Mouse (Mus musculus) bone marrow, adult 2 months (tissue): ENCODE measurements at regions not wholly inside any gene's neighbourhood (a gene's known extent, or its start where the extent isn't known, plus 50 kb on each side); places are given as distances from the start of the nearest gene placed in this dataset.

Experiments
- CTCF ChIP-seq: fragments of 200-500 bp; IDR thresholded peaks from 2 replicates; pipeline ENCODE4 v1.5.1; 2011; ENCODE audit warnings: low read length, control low read depth; ENCODE audit not compliant: control insufficient read depth, insufficient read depth
- POLR2A ChIP-seq: fragments of 200-500 bp; IDR thresholded peaks from 2 replicates; pipeline ENCODE4 v1.6.1; 2011; ENCODE audit warnings: low read depth, mild to moderate bottlenecking, control low read depth, low read length, borderline replicate concordance; ENCODE audit not compliant: control insufficient read depth

DNA sequence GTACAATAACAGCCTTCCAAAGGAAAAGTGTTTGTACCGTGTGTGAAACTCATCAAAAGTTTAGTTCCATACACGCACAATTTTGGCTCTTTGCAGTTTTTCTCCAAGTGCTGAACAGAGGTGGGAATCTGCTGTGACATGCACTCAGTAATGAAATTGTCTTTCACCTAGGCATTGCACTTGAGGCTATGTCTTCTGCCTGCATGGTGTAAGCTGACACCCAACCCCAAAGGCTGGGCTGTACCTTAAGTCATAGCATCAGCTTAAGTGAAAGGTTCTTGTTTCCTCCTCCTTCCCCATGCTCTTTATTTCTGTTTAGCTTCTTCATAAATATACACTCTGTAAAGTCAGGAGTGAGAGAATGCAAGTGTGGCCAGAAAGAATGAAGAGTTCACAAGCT is 313.1 kb downstream of the Spry2 start:
- TF ChIP-seq CTCF (no peak), POLR2A (no peak)
